9 mouse cellular contexts compared by ENCODE assay signal in genomic region chr2:152814213-152814874, GRCm38 (mm10). TPM values are rescaled to one million over a fixed set of nuclear protein-coding genes. Genes with fewer than 3 reads are reported as not detected.
DNase-seq lines count a peak whose midpoint lies in the region; ATAC-seq lines count a peak whose summit lies in the region.
"Had no signal": no experiment of that assay in that cellular context is flagged by ENCODE, and none has a peak within 500 bp of the region (broad histone marks: within the 10 kb centered on the region; RNA-seq: fewer than 3 reads in every experiment).

No protein-coding gene starts in this region.

- 50% methylated on average over 6 of the region's 6 CpGs for WGBS in heart, embryonic 13.5 days
- WGBS in liver, embryonic 11.5 days, result 35% methylated on average over 6 of the region's 6 CpGs
- WGBS in hindbrain, embryonic 13.5 days, result 92% methylated on average over 6 of the region's 6 CpGs

- peaks cover 93% of the 10 kb centered on the region for H3K4me1 ChIP-seq in heart, embryonic 13.5 days
- peaks cover 82% of the 10 kb centered on the region for H3K4me1 ChIP-seq in liver, embryonic 11.5 days (replicated peaks; ENCODE audit: control insufficient read depth, insufficient read depth, low read length)
- H3K4me1 ChIP-seq in hindbrain, embryonic 13.5 days (replicated peaks), result peaks cover 63% of the 10 kb centered on the region

- H3K4me2 ChIP-seq in heart, embryonic 13.5 days, result peak overlapping the region; percentile 21; the same call in 1 of the 2 replicates
- peak overlapping the region; percentile 43 for H3K4me2 ChIP-seq in liver, embryonic 11.5 days
- H3K4me2 ChIP-seq in hindbrain, embryonic 13.5 days, result no peak overlapping the region

- intact Hi-C loops in heart, postnatal 25 days (cut with DNase I), result no loop called here

- H3K9me3 ChIP-seq in heart, embryonic 13.5 days, result no peaks in the 10 kb centered on the region
- no peaks in the 10 kb centered on the region for H3K9me3 ChIP-seq in liver, embryonic 11.5 days (ENCODE audit: control insufficient read depth, low read length)
- no peaks in the 10 kb centered on the region for H3K9me3 ChIP-seq in hindbrain, embryonic 13.5 days

- H3K9ac ChIP-seq in heart, embryonic 13.5 days, result no peak overlapping the region; the same call in 1 of the 2 replicates
- H3K9ac ChIP-seq in liver, embryonic 11.5 days (ENCODE audit: low read depth, low read length), result peak overlapping the region; percentile 21; the same call in 1 of the 2 replicates
- H3K9ac ChIP-seq in hindbrain, embryonic 13.5 days, result no peak overlapping the region
- H3K9ac ChIP-seq: forebrain, postnatal 0 days had no signal

- H3K27me3 ChIP-seq in heart, embryonic 13.5 days (replicated peaks), result no peaks in the 10 kb centered on the region
- no peaks in the 10 kb centered on the region for H3K27me3 ChIP-seq in liver, embryonic 11.5 days (replicated peaks; ENCODE audit: control insufficient read depth, insufficient read depth, low read length)
- no peaks in the 10 kb centered on the region for H3K27me3 ChIP-seq in hindbrain, embryonic 13.5 days

- peaks cover 8% of the 10 kb centered on the region for H3K36me3 ChIP-seq in heart, embryonic 13.5 days
- H3K36me3 ChIP-seq in liver, embryonic 11.5 days (ENCODE audit: control insufficient read depth, insufficient read depth, low read length), result no peaks in the 10 kb centered on the region; the same call in 1 of the 2 replicates
- peaks cover 11% of the 10 kb centered on the region for H3K36me3 ChIP-seq in hindbrain, embryonic 13.5 days

- no peak overlapping the region for H3K4me3 ChIP-seq in heart, embryonic 13.5 days
- no peak overlapping the region for H3K4me3 ChIP-seq in liver, embryonic 11.5 days (ENCODE audit: low read depth, low read length)
- no peak overlapping the region for H3K4me3 ChIP-seq in hindbrain, embryonic 13.5 days

- no peak; the same call in 1 of the 2 replicates for ATAC-seq in heart, embryonic 13.5 days (ENCODE audit: extremely low read depth, insufficient number of reproducible peaks, low FRiP score, low TSS enrichment)
- peak; percentile 84 for ATAC-seq in liver, embryonic 11.5 days (replicated peaks; ENCODE audit: low FRiP score)
- no peak for ATAC-seq in hindbrain, embryonic 13.5 days (ENCODE audit: low FRiP score)
- ATAC-seq: forebrain, postnatal 0 days had no signal

- H3K27ac ChIP-seq in heart, embryonic 13.5 days (replicated peaks), result peak overlapping the region; percentile 69
- H3K27ac ChIP-seq in liver, embryonic 11.5 days (ENCODE audit: low read depth, low read length), result peak overlapping the region; percentile 98
- H3K27ac ChIP-seq in hindbrain, embryonic 13.5 days, result no peak overlapping the region

- DNase-seq in heart, postnatal 25 days (ENCODE audit: low spot score), result no peak
- peak; percentile 56 for DNase-seq in 3T3-L1 (ENCODE audit: low read depth, low spot score)
- DNase-seq in NIH3T3 (ENCODE audit: low read depth), result peak; percentile 54
- no peak for DNase-seq in liver, embryonic 11.5 days (ENCODE audit: low spot score)
- no peak for DNase-seq in right cerebral cortex, postnatal 36 days (ENCODE audit: low spot score in 2 of 2)
- no peak for DNase-seq in layer of hippocampus, postnatal 14 days (ENCODE audit: low spot score in 2 of 2)
- DNase-seq: forebrain, postnatal 0 days had no signal

RNA-seq across cellular contexts. Expression of gene Bcl2l1, which starts 17.2 kb away (rescaled TPM):
- 59.6 and 62.8 TPM in 2 replicates for polyA plus RNA-seq in heart, embryonic 13.5 days (2015; fragmentation: Nextera tagmentation; extraction: Ambion mirVana)
- total RNA-seq in heart, postnatal 25 days (2021), result 10 to 100 TPM; 58.6 to 59.0 TPM
- 61.7 and 69.3 TPM in 2 replicates for polyA plus RNA-seq in liver, embryonic 11.5 days (2014; fragmentation: Nextera tagmentation; extraction: Ambion mirVana)
- 100 to 1,000 TPM; 124 to 128 TPM for total RNA-seq in layer of hippocampus, postnatal 14 days (2021)
- polyA plus RNA-seq in hindbrain, embryonic 13.5 days (2015; fragmentation: Nextera tagmentation; extraction: Ambion mirVana), result 173 and 179 TPM in 2 replicates

RNA-seq across cellular contexts. Expression of gene Tpx2, which starts 33.4 kb away (rescaled TPM):
- 51.1 and 55.5 TPM in 2 replicates for polyA plus RNA-seq in heart, embryonic 13.5 days (2015; fragmentation: Nextera tagmentation; extraction: Ambion mirVana)
- total RNA-seq in heart, postnatal 25 days (2021), result 1 to 10 TPM; 1.5 to 1.6 TPM
- polyA plus RNA-seq in liver, embryonic 11.5 days (2014; fragmentation: Nextera tagmentation; extraction: Ambion mirVana), result 107 and 118 TPM in 2 replicates
- 1 to 10 TPM; 2.5 to 4.7 TPM for total RNA-seq in layer of hippocampus, postnatal 14 days (2021)
- polyA plus RNA-seq in hindbrain, embryonic 13.5 days (2015; fragmentation: Nextera tagmentation; extraction: Ambion mirVana), result 21.9 and 24.8 TPM in 2 replicates

Comparison
In these comparisons a context has a peak if more than half of its experiments do, and no peak if none do; other contexts are left out.
1. DNase-seq: peak in 3T3-L1 (single experiment) and NIH3T3 (single experiment); none in heart, postnatal 25 days (single experiment), liver, embryonic 11.5 days (single experiment), right cerebral cortex, postnatal 36 days (0 of 2) and layer of hippocampus, postnatal 14 days (0 of 2).